Mouse (Mus musculus) erythroblast, embryonic 14.5 days (primary cell): ENCODE data around the gene Acsl5.

Experiments
- GATA1 ChIP-seq: IDR thresholded peaks from 2 replicates; pipeline ENCODE4 v1.6.1; 2012; ENCODE audit warnings: low read length, inconsistent platforms, mixed read lengths
- TAL1 ChIP-seq: IDR thresholded peaks from 3 replicates; pipeline ENCODE4 v1.6.1; 2012; ENCODE audit warnings: low read length, inconsistent platforms, mixed read lengths

DNA sequence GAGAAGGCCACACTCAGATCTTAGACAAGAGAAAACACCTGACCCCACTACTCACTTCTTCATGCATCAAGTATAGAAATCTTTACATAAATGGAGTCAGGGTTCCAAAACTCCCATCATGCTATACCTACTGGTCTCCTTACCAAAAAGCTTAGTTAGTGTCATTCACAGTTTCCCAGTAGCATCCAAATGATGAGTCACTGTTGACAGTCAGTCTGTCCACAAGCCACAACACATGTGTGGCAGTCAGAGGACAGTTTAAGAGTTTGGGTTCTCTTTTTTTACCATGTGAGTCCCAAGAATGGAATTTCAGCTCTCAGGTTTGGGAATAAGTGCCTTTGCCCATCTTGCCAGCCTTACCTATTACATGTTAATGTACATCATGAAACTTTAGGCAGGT is 37.2 kb downstream of the Acsl5 start:
- TF ChIP-seq GATA1 (no peak), TAL1 (no peak)
